Mouse (Mus musculus) limb, embryonic 12.5 days (tissue): ENCODE measurements at regions not wholly inside any gene's neighbourhood (a gene's known extent, or its start where the extent isn't known, plus 50 kb on each side); places are given as distances from the start of the nearest gene placed in this dataset.

ENCODE experiments used
- ATAC-seq: fragments of 200-750 bp; cut with Nextera tagmentation; 2 replicates; pipeline ENCODE4 v1.8.0; 2017; ENCODE audit warnings: low read depth, moderate TSS enrichment; ENCODE audit not compliant: insufficient number of reproducible peaks, insufficient read depth, low FRiP score, low TSS enrichment
- H3K27ac ChIP-seq: fragments of 300-500 bp; sonication (generic); 2 replicates; pipeline ENCODE4 v1.5.1; 2016; ENCODE audit warnings: mild to moderate bottlenecking, moderate library complexity
- H3K27me3 ChIP-seq: fragments of 300-500 bp; sonication (generic); 2 replicates; pipeline ENCODE4 v1.6.1; 2016; ENCODE audit warnings: mild to moderate bottlenecking, moderate library complexity
- H3K36me3 ChIP-seq: fragments of 300-500 bp; sonication (generic); 2 replicates; pipeline ENCODE4 v1.6.1; 2016; ENCODE audit warnings: mild to moderate bottlenecking, moderate library complexity
- H3K4me1 ChIP-seq: fragments of 300-500 bp; sonication (generic); replicated peaks from 2 replicates; pipeline ENCODE4 v1.6.1; 2016
- H3K4me2 ChIP-seq: fragments of 300-500 bp; sonication (generic); 2 replicates; pipeline ENCODE4 v1.6.1; 2016; ENCODE audit warnings: mild to moderate bottlenecking, moderate library complexity
- H3K4me3 ChIP-seq: fragments of 300-500 bp; sonication (generic); replicated peaks from 2 replicates; pipeline ENCODE4 v1.5.1; 2016; ENCODE audit warnings: mild to moderate bottlenecking
- H3K9ac ChIP-seq: fragments of 300-500 bp; sonication (generic); replicated peaks from 2 replicates; pipeline ENCODE4 v1.6.1; 2016; ENCODE audit warnings: mild to moderate bottlenecking, moderate library complexity
- H3K9me3 ChIP-seq: fragments of 300-500 bp; sonication (generic); 2 replicates; pipeline ENCODE4 v1.6.1; 2016; ENCODE audit warnings: mild to moderate bottlenecking, moderate library complexity
- WGBS: fragments of 180-500 bp; shearing (Covaris S2); methylation state at CpG from one replicate; pipeline ENCODE4 v1.1.7; 2016; 5-methylcytosine and 5-hydroxymethylcytosine counted together

GRCm38 (mm10) chr3:34168087-34168486, 87.0 kb upstream of the Dnajc19 start:
- H3K9ac ChIP-seq = no peak overlapping the region
- no peaks in the 10 kb centered on the region for H3K9me3 ChIP-seq
- no peak overlapping the region for H3K4me2 ChIP-seq
- H3K27me3 ChIP-seq = 0 out of 2 replicates have a peak, but pooled peaks cover 4% of the 10 kb centered on the region
- ATAC-seq = no peak
- no peak overlapping the region for H3K4me3 ChIP-seq
- 81% methylated on average over 1 of the region's 1 CpGs for WGBS
- H3K27ac ChIP-seq = no peak overlapping the region
- no peaks in the 10 kb centered on the region for H3K36me3 ChIP-seq
- H3K4me1 ChIP-seq = no peaks in the 10 kb centered on the region

GRCm38 (mm10) chr3:34150036-34150435, 68.9 kb upstream of the Dnajc19 start:
- H3K27ac ChIP-seq = no peak overlapping the region
- no peak overlapping the region for H3K9ac ChIP-seq
- ATAC-seq = no peak
- no peak overlapping the region for H3K4me3 ChIP-seq
- peaks cover 5% of the 10 kb centered on the region; the same call in 1 of the 2 replicates for H3K27me3 ChIP-seq
- H3K36me3 ChIP-seq = no peaks in the 10 kb centered on the region
- no peaks in the 10 kb centered on the region; the same call in 1 of the 2 replicates for H3K4me1 ChIP-seq
- no peaks in the 10 kb centered on the region for H3K9me3 ChIP-seq
- no peak overlapping the region for H3K4me2 ChIP-seq
- WGBS = 61% methylated on average over 2 of the region's 2 CpGs

DNA sequence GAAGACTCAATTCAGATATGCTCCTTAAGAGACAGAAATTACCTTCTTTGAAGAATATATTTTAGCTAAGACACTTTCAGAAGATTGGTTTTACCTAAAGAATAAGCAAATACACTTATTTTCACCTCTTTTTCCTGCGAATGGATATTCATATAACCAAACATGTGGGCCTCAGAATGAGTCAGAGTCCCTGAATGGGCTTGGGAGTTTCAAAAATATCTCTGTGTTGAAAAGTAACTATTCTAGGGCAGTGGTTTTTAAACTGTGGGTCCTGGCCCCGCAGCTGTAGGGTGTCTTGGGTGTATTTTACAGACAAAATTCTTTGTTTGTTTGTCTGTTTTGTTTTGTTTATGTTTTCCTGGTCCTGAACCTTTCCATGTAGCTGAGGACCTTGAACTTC, 62.5 kb upstream of the Dnajc19 start:
- no peak overlapping the region for H3K9ac ChIP-seq
- no peak overlapping the region for H3K4me2 ChIP-seq
- no peaks in the 10 kb centered on the region for H3K9me3 ChIP-seq
- WGBS = 75% methylated on average over 2 of the region's 2 CpGs
- H3K4me3 ChIP-seq = no peak overlapping the region
- H3K27ac ChIP-seq = no peak overlapping the region
- no peaks in the 10 kb centered on the region for H3K27me3 ChIP-seq
- ATAC-seq = no peak
- H3K36me3 ChIP-seq = no peaks in the 10 kb centered on the region
- no peaks in the 10 kb centered on the region for H3K4me1 ChIP-seq

DNA sequence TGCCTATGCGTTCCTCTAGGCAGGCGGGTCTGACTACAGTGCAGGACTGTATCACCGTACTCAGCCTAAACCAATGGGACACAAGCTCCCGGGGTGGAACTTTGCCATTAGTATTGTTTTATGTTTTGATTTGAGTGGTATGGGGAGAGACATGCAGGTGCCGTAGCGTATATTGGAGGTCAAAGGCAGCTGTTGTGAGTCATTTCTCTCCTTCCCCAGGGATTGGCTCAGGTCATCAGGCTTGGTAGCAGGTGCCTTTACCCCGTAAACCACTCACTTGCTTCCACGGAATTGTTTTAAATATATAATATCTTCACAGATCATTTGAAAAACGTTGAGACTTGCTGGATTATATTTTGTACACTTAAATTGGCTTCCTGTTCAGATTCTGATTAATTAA, 58.1 kb upstream of the Dnajc19 start:
- Histone ChIP-seq H3K9me3 (no peaks in the 10 kb centered on the region), H3K4me3 (no peak overlapping the region), H3K27ac (no peak overlapping the region), H3K4me2 (no peak overlapping the region), H3K27me3 (no peaks in the 10 kb centered on the region), H3K9ac (no peak overlapping the region), H3K4me1 (no peaks in the 10 kb centered on the region), H3K36me3 (no peaks in the 10 kb centered on the region)
- no peak for ATAC-seq
- 77% methylated on average over 9 of the region's 9 CpGs for WGBS

- ATAC-seq = no peak
- H3K4me1 ChIP-seq = no peaks in the 10 kb centered on the region
- H3K9ac ChIP-seq = no peak overlapping the region
- no peaks in the 10 kb centered on the region for H3K36me3 ChIP-seq
- WGBS = 80% methylated on average over 7 of the region's 7 CpGs
- H3K9me3 ChIP-seq = no peaks in the 10 kb centered on the region
- H3K27ac ChIP-seq = no peak overlapping the region
- no peaks in the 10 kb centered on the region for H3K27me3 ChIP-seq
- H3K4me2 ChIP-seq = no peak overlapping the region
- H3K4me3 ChIP-seq = no peak overlapping the region
Observed at GRCm38 (mm10) chr3:34137984-34138383, 56.9 kb upstream of the Dnajc19 start.

- Histone ChIP-seq H3K9me3 (no peaks in the 10 kb centered on the region), H3K4me3 (no peak overlapping the region), H3K4me2 (no peak overlapping the region), H3K27ac (no peak overlapping the region), H3K4me1 (no peaks in the 10 kb centered on the region), H3K27me3 (no peaks in the 10 kb centered on the region), H3K9ac (no peak overlapping the region), H3K36me3 (no peaks in the 10 kb centered on the region)
- ATAC-seq = no peak
- 81% methylated on average over 2 of the region's 2 CpGs for WGBS
Observed at GRCm38 (mm10) chr3:34136385-34136784, 55.3 kb upstream of the Dnajc19 start.
